Mouse (Mus musculus): ENCODE measurements at regions not wholly inside any gene's neighbourhood (a gene's known extent, or its start where the extent isn't known, plus 50 kb on each side); places are given as distances from the start of the nearest gene placed in this dataset.
A peak's percentile ranks its signal among the peaks of the same experiment; 100 is the strongest.

DNA sequence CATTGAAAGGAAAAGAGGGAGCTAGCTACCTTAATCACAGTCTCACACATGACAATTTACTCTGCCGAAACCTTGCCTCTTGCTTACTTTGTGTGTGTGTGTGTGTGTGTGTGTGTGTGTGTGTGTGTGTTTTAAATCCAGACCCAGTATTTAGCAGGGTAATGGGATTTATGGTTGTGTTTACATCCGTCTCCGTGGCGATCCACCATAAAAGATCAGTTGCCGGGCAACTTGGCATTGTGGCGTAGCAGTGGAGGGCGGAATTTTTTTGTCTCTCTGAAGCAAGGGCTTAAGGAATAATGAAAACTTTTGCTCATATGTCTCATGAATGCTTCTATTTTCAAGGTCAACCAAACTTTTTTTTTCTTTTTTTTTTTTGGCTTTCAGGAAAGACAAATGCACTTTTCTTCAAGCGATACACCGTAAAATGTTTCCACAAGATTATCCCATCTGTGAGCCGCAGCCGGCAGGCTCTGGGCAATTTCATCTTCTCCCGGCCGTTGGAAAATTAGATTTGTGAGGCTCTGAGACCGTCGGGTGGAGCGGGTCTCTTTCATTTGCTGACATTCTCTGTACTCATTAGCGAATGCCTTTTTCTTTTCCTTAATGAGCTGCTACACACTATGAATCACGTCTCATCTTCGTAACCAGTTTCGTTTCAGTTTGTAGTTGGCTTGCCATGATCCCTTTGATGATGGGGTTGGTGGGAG, 53.9 kb upstream of the Ptch1 start:
- no peak for DNase-seq (ENCODE audit: low spot score in 2 of 2)

- DNase-seq (ENCODE audit: low spot score in 2 of 2) = no peak
Measured at GRCm38 (mm10) chr13:63627894-63628287, 54.5 kb upstream of the Ptch1 start.

GRCm38 (mm10) chr13:63631771-63632347, 58.5 kb upstream of the Ptch1 start:
- no peak for DNase-seq (ENCODE audit: low spot score in 2 of 2)

- DNase-seq (ENCODE audit: low spot score in 2 of 2) = no peak
Measured at GRCm38 (mm10) chr13:63634294-63634693, 60.9 kb upstream of the Ptch1 start.

GRCm38 (mm10) chr13:63641649-63642226, 68.3 kb upstream of the Ptch1 start:
- DNase-seq (ENCODE audit: low spot score in 2 of 2) = no peak

DNA sequence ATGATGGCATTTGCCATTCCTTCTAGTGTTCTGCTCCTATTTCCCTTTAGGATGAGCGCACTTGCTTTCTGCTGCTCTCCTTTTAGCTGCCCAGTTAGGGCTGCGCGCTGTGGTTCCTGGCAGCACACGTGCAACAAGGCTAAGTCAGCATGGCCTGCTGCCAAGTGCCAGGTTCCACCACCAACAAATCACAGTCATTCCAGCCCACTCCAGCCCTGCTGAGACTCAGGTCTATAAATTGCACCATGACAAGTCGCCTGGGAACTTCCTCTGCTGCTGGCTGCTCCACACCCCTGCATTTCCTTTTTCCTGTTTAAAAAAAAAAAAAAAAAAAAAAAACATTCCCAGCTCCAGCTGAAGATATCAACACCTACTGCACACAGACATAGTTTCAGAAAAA, 69.2 kb upstream of the Ptch1 start:
- no peak for DNase-seq (ENCODE audit: low spot score in 2 of 2)

GRCm38 (mm10) chr13:63643394-63643793, 70.0 kb upstream of the Ptch1 start:
- DNase-seq (ENCODE audit: low spot score in 2 of 2) = no peak

DNA sequence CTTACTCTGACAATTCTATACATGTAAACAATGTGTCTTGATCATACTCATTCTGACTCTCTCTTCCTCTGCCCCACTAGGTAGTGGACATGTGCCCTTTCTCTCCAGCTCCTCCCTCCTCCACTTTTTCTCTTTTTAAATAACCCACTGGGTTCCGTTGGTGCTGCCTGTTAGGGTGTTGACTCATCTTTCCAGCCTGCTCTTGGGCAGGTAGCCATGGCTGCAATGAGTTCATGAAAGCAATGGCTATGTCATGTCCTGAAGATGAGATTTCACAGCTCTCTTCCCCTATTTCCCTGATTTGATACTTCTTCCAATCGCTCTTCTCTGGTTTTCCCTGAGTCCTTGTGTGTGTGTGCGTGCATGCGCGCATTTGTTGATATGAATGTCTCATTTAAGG, 70.9 kb upstream of the Ptch1 start:
- DNase-seq (ENCODE audit: low spot score in 2 of 2) = no peak

DNA sequence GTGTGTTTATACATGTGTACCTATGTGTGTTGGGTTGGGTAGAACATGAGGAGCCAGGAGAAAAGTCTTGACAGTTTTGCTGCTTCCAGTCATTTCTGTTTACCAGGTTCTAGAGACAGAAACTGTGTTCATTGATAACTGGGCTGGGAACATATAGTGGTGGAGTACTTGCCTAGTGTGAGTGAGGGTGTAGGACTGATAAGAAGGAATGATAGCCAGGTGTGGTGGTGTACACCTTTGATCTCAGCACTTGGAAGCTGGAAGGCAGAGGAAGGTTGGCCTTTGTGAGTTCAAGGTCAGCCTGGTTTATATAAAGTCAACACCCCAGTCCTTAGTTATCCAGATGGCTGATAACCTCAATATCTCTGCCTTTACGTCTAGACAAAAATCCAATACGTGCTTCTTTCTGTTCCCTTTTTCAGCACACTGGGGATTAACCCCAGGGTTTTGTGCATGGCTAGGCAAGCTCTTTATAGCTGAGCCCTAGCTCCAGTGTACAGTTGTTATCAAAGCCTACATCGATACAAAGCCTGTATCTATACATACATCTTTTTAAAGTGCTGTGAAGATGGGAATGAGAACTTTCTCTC, 75.8 kb upstream of the Ptch1 start:
- DNase-seq (ENCODE audit: low spot score in 2 of 2) = no peak

GRCm38 (mm10) chr13:63654514-63654913, 81.1 kb upstream of the Ptch1 start:
- DNase-seq (ENCODE audit: low spot score in 2 of 2) = no peak

GRCm38 (mm10) chr13:63657115-63657514, 83.7 kb upstream of the Ptch1 start:
- no peak for DNase-seq (ENCODE audit: low spot score in 2 of 2)

DNA sequence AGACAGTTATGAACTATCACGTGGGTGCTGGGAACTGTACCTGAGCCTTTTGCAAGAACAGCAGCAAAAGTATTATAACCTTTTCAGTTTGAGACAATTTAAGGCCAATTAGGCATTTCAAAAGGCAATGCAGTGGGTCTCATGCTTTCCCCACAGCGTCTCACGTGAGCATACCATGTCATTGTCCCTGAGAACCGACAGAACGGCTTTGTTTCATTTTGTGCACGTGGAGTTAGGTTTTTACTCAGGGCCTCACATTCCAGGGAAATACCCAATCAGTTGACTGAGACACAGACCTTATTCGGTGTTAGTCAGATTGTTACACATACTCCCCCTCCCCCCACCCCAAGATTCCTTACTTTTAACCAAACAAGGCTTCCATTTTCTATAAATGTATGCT, 86.0 kb upstream of the Ptch1 start:
- no peak for DNase-seq (ENCODE audit: low spot score in 2 of 2)

DNA sequence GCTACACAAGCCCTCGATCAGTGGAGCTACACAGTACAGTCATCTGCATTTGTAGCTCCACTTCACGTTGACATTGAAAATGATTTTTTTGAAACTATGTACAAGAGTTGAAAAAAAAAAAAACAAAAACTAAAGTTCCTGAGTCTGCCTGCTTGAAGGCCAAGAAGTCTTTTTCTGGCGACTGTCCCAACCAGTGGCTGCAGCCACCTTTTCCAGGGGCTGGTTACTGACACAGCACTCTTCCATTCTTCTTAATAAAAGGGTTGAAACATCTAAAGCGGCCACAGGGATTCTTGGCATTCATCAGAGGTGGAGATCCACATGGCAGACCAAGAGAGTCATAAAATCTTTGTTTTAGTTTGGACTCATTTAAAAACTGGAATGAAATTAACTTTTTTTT, 87.0 kb upstream of the Ptch1 start:
- no peak for DNase-seq (ENCODE audit: low spot score in 2 of 2)

DNA sequence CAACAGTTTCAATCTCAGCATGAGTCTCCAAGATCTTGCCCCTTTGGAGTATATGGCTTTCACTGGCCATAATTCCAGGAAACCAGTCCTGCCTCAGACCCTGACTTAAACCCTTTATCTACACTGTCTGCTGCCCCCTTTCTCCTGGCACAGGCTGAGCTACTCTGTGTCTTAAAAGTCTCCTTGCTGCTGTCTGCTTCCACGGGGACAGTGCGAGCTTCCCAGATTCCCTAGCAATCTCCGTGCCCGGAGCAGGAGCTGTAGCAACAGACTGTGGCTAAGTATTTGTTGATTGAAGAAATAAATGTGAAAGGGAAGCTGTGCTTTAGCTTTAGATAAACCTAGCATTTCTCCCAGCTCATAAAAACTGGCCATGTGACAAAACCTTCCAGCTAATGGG, 95.2 kb upstream of the Ptch1 start:
- no peak for DNase-seq (ENCODE audit: low spot score in 2 of 2)

- no peak for DNase-seq (ENCODE audit: low spot score in 2 of 2)
Measured at GRCm38 (mm10) chr13:63669031-63669430, 95.6 kb upstream of the Ptch1 start.

DNA sequence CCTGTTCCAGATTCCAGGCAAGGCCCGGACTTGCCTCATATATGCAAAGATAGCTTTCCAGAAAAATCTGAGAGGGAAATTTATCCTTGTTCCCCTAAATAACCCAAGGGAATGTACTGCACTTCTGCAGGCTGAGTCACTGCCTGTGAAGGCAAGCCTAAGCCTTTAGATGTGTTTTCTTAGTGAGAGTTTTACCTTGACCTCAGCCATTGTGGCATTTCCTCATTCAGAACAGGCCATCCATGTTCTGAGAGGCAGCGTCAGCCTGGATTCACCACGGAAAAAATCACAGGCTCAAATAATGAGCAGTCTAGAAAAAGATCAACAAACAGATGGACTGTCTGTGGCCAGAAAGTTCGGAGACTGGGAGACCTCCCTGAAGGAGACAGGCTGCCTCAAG, 99.0 kb upstream of the Ptch1 start:
- DNase-seq (ENCODE audit: low spot score in 2 of 2) = no peak

- no peak for DNase-seq (ENCODE audit: low spot score in 2 of 2)
Measured at GRCm38 (mm10) chr13:63677696-63678095, 104.3 kb upstream of the Ptch1 start.

- no peak for DNase-seq (ENCODE audit: low spot score in 2 of 2)
Measured at GRCm38 (mm10) chr13:63678265-63679260, 105.2 kb upstream of the Ptch1 start.

- no peak for DNase-seq (ENCODE audit: low spot score in 2 of 2)
Measured at GRCm38 (mm10) chr13:63682341-63682740, 108.9 kb upstream of the Ptch1 start.

GRCm38 (mm10) chr13:63691974-63692373, 118.6 kb upstream of the Ptch1 start:
- DNase-seq (ENCODE audit: low spot score in 2 of 2) = no peak

- no peak for DNase-seq (ENCODE audit: low spot score in 2 of 2)
Measured at GRCm38 (mm10) chr13:63693636-63694035, 120.2 kb upstream of the Ptch1 start.

GRCm38 (mm10) chr13:63696399-63696798, 118.6 kb upstream of the Ercc6l2 start:
- peak in 1 of 2 experiments; percentile 21 for DNase-seq (ENCODE audit: low spot score in 2 of 2)
